Mouse (Mus musculus) kidney, adult 8-10 months (tissue): ENCODE results near the gene Max.

ENCODE experiments used
- DNase-seq, 2 experiments: peaks; one replicate each; pipeline ENCODE4 v3.0.0; 2022

The Max gene

DNA sequence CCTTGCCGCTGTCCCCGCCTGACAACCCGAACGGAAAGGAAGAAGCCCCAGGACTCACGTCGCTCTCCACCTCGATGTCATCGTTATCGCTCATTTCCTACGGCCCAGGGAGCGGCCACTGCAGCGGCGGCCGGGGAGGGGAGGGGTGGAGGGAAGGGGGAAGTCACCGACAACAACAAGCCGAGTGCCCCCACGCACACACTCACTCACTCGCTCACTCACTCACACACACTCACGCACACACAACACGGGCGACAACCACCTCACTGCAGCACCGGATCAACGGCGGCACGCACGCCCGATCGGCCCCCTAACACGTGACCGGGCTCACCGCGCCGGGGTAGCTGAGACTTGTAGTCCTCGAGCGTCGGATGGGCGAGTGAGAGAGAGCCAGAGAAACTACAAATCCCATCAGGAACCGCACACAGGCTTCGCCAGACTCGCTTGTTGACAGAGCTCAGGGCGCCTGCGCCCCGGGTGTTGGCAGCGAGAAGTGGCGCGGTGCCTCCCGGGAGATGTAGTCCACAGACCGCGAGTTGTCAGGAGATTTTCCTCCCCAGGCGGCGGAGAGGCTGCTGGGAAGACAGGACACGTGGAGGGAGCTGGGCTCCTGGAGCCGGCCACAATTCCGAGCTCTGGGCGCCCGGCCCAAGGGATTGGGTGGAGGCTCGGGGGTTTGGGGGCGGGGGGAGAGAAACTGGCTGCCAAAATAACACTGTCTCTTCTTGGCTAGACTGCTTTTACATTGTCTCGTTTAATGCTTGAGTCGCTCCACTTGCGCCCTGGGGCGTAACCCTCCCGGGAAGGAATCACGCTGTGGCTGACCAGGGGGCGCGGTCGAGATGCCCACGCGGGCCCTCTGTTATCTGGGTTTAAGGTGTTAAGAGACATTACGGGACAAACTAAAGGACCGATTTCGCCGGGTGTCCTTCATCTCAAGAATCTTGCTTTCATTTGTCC lies at the start of gene Max:
Max (minus strand) TSS at position 270 of the 960 bp plus-strand sequence.
- DNase-seq, result peak; percentile 99

DNA sequence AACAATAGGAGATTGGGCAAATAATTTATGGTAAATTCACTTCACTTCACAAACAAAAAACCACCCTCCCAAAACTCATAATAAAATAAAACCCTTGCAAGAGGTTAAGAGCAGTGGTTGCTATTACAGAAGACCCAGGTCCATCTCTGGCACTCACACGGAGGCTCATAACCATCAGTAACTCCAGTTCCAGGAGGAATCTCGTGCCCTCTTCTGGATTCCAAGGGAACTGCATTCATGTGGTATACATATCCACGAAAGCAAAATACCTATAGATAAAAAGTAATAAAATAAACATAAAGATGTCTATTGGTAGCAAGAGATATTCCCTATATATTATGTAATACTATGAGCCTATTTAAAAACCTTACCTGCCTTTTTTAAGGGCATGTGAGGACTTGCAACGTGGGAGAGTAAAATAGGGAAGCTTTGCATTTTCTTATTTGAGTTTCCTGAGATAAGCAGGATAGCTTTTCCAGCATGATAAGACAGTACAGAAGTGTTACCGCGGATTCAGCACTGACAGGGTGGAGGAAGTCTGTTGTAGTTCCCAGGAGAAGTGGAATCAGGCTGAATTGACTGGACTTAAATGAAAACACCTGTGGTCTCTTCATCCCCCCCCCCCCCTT lies 49.2 kb upstream of the Max start:
- peak in 1 of 2 experiments; percentile 23 for DNase-seq

DNA sequence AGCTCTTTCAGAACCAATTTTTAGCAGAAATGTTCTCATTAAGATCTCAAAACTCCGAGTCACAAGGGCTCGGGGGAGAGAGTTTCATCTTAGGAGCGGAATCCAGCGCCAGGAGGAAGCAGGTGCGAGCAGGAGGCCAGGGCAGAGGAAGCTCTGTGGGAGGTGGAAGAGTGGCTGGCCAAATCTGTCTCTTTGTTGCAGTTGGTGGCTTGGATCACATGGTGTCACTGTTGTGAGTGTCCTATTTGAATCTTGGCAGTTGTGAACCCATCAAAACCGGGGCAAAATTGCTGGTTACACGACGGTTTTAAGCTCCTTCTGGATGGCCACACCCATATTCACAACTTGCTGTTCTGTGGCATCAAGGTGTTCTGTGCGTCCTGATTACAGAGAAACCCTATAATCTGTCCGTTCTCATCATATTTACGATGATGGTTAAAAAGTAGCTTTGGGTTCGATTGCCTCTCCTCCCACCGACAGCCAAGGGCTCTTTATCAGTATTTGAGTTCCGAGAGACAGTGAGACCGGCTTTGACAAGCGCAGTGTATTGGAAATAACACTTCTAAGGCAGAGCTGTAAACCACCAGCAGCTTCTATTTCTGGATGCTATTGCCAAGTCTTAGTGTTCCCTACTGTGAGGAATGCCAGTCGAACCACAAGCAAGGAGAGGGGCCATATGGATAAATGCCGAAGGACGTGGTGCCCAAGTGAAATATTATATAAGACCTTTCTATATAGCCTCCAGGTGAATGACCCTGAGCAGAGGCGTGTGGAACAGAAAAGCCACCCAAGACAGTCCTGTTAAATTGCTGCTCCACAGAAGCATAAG lies 47.4 kb upstream of the Max start:
- DNase-seq, result peak; percentile 7 to 22

DNA sequence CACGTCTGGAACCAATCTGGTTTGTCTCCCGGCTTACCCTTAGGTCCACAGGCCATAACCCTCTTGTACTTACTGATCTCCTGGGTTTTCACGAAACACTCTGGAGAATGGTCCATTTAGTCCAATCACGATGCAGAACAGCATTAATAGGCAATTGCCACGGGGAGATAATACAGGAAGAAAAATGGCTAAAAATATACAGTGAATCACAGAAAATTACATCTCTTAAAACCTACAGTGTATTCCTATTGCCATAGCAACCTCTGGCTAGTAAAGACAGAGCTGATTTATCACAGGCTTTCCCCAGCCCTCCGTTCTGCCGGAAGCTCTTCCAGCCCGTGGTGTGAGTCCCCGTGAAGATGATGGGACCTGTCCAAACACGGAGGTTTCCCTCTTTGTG lies 42.9 kb upstream of the Max start:
- DNase-seq, result no peak

DNA sequence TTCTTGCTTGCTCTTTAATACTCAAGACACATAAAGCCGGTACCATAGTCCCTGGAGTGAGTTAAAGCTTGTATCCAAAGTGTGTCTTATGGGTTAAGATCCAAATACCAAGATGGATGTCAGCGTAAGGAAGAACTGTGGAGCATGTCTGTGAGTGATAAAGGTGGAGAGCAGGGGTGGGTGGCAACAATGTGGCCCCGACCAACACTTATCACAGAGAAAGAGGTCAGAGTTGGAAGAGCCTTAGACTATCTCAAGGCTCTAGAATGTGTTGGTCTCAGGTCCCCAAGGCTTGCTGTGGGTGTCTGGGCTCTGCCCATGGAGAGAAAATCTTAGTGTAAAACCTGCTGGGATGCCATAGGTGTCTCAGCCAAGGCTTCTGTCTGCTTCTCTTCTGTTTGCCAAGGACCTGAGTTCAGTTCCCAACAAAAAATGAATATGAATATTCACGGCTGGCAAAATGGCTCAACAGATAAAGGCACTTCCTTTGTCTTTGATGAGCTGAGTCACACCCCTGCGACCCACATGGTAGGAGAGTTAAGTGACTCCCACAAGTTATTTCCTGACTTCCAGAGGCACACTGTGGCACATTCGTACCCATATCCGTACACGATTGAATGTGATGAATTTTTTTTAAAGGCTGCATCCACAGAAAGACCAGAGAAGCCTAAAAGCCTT lies 40.7 kb upstream of the Max start:
- no peak for DNase-seq

DNA sequence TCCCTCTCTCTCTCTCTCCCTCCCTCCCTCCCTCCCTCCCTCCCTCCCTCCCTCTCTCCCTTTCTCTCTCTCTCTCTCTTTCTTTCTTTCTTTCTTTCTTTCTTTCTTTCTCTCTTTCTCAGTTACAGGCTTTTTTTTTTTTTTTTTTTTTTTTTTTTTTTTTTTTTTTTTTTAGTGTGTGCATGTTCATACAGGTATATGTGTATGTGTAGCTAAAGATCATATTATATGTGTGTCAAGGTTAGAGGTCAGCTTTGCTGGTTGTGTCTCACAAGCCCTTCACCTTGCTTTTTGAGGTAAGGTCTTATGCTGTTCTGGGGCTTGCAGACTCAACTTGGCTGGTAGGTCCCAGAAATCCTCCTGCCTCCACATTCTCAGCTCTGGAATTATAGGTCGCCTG lies 39.3 kb upstream of the Max start:
- no peak for DNase-seq

DNA sequence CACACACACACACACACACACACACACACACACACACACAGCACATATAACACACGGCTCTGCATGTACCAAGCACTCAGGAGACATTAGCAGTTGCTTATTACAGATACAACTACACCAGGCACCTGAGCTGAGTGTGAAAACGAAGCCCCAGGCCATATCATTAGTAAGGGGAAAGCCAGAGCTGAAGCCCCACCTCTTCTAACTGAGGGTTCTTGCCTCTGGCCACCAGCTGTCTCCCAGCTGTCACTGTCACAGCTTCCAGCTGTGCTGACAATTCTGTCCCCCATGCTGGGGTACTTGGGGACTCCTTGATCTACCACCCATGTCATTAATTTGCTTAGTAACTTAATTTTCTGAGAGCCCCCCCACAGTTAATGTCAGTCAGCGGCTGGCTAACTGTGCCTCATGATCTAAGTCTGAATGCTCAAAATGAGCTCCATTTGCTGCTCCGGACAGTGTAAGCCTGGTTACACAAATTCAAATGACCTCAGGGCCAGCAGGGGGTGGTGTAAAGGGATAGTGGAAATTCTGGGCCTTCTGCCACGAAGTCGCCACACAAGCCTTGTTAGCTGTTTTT lies 38.8 kb upstream of the Max start:
- DNase-seq, result peak; percentile 54 to 63

DNA sequence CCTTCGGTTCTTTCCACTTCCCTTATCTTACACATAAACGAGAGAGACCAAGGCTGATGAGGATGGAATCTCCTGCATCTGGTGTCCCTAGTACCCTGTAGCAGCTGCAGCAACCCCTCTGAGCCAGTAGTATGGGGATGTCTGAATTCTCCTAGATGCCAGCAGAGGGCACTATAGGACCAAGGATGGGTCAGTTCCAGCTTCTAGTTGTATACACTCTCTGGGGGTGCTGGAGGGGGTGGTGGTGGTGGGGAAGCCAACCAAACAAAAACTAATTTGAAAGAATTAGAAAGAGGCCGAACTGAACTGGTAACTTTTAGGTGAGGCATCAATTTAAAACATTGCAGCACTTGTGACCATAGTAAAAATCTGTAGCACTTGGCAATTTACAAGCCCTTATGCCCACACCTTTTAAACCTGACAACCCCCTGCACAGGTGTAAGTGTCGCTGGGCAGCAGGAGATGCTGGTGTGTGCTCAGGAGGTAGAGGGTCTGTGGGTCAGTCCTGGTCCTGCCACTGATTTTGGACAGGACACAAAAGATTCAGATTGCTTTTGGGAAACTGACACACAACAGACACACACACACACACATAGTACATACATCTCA lies 38.2 kb upstream of the Max start:
- DNase-seq, result peak; percentile 54 to 57

DNA sequence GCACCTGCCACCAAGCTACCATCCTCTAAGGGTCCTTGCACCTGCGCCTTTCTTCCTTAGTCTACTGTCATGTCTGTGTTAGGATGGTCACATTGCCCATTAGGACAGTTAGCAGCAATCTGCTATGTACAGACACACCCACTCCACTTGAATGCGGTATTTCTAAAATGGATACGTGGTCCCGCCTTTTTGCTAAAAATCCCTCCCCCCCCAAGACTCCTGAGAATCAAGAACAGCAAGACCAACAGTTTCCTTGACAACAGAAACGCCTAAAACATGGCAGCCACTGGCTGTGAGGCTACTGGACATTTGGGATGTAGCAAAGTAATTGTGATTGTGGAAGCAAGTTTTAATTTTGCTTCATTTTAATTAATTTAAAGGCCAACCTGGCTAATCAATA lies 32.8 kb upstream of the Max start:
- DNase-seq, result no peak

DNA sequence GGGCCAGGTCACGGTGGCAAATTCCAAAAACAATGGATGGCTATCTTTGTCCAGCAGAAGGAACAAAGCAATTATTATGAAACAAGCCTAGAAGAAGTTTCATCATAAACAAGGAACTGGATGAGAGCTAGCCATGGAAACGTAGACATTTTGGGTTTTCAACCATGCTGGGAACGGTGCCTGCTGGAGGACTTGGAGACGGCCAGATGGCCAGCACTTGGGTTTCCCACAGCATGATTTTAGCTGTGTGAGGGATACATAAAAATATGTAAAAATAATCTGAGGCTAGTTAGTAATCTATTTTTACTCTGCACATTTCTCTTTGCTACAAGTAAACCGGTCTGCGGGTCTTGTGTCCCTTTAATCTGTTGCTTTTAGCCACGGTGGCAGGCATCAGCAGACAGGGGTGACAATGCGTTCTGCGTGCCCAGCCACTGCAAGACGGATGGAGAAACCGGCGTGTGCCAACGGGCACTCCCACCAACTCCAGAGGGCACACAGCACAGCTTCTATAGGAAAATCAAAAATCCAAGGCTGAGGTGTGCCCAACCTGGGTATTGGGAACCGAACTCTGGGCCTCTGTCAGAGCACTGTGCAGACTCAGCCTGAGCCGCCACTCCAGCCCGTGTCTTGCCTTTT lies 31.0 kb upstream of the Max start:
- DNase-seq, result no peak

DNA sequence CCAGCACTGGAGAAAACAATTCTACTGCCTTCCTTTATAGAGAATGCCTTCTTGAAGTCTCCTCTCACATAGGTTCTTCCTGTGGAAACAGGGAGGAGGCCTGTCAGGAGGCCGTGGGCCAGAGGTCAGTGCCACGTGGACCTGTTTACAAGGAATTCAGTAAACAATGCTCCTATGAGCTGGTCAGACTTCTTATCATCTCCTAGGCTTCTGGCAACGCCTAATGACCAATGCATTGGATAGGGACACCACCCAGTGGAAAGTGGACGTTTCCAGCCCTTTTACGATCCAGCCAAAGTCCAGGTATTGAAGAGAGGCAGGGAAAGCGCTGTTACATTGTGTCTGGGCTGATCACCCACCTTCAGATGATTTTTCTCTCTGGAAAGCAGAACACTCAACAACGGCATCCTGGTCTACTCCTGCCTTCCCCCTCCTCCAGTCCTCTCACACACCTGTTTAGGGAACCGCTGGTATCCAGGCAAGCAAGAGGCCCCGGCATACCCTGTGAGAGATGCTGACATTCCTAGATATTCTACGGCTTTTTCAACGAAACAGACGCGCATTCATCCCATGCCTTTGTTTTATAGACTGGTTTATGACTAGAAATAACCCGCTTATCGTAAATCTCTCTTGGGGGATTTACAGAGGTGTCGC lies 20.9 kb upstream of the Max start:
- DNase-seq, result no peak

DNA sequence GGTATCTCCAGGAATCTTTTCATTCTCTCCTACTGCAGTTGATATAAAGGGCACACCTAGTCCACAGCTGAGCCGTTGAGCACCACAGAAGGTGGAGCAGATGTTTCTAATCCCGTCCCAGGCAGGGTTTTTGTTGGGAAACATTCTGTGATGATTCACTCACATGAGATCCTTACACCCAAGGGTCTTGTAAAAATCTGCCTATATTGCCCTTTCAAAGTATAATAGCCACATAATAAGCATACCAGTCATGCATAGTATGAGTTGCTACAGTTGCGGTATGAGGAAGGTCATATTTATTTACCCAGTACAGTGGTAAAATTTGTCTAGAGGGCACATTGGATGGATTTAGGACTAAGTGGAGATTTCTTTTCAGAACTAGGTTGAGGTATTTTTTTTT lies 17.5 kb upstream of the Max start:
- no peak for DNase-seq

DNA sequence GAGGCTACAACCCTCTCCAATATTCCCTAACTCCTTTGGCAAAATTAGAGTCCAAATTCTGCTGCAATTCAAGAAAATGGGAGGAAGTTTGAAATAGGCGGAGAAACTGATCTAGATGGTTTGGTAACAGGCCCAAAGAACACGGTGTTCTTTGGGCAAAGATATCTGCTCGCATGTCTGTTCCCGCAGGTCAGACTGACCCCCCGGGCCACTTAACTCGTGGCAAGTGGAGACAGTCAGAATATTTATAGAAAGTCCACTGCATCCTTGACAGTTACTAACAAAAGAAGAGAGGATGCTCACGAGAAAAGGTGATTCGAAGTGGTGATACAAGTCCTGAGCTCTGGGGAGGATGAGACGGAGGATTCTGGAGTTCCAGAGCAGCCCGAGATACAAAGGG lies 10.7 kb upstream of the Max start:
- no peak for DNase-seq

DNA sequence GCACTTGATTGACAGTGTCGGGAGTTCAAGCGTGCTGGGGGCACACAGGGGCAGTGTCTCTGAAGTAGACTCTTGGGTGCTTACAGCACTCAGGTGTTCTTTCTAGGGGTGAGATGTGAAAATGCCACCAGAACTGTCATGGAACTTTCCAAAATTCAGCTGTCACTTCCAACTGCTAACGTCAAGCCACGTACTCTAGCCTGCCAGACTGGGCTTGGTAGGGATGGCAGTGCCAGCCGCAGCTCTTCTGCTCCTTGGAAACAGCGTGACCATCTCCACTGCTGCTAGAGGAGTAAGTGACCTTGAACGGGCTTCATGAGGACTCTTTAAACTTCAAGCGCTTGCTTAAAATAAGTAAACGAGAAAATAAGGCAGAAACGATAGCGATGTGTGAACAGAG lies 10.2 kb upstream of the Max start:
- no peak for DNase-seq

DNA sequence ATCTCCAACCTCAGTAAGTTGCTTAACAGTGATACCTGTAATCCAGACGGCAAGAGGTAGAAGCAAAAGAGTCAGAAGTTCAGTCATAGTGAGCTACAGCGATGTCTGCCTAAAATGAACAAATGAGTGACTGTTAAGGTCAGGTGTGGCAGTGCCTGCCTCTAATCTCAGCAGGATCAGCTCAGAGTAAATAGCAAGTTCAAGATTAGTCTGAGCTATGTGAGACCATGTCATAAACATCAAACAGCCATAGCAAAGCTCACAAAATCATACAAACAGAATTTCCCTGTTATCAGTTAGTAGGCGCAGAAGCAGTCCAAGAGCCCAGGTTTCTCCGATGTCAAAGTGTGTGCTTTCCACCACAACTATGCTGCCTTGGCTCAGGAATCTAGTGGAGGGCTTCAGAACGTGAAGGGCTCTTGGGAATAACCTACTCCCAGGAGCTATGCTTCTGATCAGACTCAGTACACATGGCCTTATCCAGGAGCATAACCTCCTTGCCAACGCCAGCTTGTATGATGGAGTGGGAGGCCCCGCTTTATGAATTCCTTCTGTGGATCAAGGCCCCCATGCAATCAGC lies 9.7 kb upstream of the Max start:
- no peak for DNase-seq

DNA sequence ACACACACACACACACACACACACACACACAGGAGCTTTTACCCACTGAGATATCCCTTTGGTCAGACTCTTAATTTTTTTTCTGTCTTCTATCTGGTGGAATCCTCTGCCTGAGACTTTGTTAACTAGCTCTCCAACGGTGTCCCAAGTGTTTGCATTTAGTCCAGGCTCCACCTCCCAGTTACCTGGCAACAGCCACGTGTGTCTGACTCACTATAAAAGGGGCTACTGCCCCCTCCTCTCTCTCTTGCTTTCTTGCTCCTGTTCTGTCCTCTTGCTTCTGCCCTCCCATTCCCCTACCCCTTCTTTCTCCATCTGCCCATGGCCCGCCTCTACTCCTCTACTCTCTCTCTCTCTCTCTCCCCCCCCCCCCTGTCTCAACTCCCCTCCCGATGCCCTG lies 3.9 kb upstream of the Max start:
- DNase-seq, result no peak

DNA sequence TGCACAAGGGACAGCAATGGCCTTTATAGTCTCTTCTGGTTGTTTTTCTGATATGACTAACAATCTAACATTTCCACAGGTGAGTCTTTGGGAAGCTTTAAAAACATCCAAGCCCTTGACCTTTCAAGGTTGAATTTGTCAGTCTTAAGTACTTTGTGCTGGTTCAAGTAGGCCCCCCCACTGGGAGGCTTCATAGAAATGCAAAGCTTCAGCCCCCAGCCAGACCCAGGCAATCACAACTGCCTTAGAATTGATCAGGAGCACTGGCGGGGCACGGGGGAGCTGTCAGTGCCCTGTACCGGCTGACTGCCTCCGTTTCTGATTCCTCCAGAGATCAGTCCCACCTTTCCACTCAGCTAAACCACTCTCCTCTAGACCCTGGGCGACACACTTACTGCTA lies 3.1 kb upstream of the Max start:
- DNase-seq, result no peak

DNA sequence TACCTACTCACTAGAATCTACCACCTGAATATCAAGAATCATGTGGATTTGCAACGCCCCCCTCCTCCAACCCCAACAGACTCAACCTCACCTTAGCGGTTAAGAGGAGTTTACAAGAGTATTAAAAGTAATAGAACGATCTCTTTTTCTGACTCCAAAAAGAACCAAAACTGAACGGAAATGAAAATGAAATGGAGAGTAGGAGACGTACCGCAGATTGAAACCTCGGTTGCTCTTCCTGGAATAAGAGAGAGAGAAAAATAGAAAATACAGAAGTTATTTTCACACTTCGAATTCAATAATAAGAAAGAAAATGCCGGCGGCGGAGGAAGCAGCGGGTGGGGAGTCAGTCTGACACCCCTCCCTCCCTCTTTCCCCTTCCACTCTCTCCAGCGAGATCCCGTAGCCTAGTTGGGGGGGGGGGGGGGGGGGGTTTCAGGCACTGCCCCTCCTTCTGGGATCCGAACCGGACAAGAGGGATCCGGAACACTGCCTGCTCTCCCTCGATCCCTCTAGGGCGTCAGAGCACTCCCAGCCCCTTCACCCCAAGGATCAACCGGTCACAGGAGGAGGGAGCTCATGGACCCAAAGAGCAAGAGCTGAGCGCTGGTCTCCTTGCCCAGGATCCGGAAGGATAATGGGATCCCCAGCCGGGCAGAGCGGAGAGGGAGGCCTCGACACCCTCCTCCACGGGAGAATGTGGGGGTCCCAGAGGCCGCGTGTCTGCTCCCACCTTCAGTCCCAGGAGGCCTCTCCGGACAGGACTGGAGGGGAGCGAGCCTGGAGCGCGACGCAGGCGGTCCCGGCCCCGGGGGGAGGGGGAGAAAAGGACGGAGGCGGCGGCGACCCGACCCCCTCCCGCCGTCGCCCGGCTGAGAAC lies 709 bp downstream of the Max start:
- no peak for DNase-seq

DNA sequence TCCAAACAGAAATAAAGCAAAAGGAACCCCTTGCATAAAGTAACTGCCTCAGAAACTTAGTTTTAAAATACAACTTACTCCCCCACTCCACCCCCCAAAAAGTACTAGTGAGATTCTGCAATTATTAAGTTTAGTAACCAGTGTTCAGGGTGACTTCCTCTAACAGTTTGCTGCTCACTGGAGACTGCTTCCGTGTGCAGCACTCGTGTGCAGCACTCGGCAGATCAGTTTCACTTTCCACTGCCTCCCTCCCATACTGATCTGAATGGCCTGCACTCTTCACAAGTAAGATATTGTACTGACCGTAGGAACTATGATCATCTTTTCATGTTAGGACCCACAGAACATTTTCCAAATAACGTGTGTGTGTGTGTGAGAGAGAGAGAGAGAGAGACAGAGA lies 4.3 kb downstream of the Max start:
- peak in 1 of 2 experiments; percentile 32 for DNase-seq
